Mouse (Mus musculus) midbrain, embryonic 16.5 days (tissue): ENCODE data around the gene Muc3. TPM values are rescaled to one million over a fixed set of nuclear protein-coding genes. Genes with fewer than 3 reads are reported as not detected.

Experiments used
- ATAC-seq: fragments of 200-750 bp; cut with Nextera tagmentation; 2 replicates; pipeline ENCODE4 v1.8.0; 2017; ENCODE audit warnings: moderate TSS enrichment
- H3K27ac ChIP-seq: fragments of 300-500 bp; sonication (generic); 2 replicates; pipeline ENCODE4 v1.5.1; 2014; ENCODE audit warnings: mild to moderate bottlenecking, low read length, mixed read lengths
- H3K27me3 ChIP-seq: fragments of 300-500 bp; sonication (generic); 2 replicates; pipeline ENCODE4 v1.6.1; 2014; ENCODE audit warnings: low read depth, low read length, mixed read lengths; ENCODE audit not compliant: control insufficient read depth, insufficient read depth
- H3K36me3 ChIP-seq: fragments of 300-500 bp; sonication (generic); 2 replicates; pipeline ENCODE4 v1.6.1; 2014; ENCODE audit warnings: mild to moderate bottlenecking, low read length, moderate library complexity, mixed read lengths; ENCODE audit not compliant: control insufficient read depth, insufficient read depth
- H3K4me1 ChIP-seq: fragments of 300-500 bp; sonication (generic); 2 replicates; pipeline ENCODE4 v1.6.1; 2014; ENCODE audit warnings: mild to moderate bottlenecking, low read length, mixed read lengths; ENCODE audit not compliant: control insufficient read depth, insufficient read depth
- H3K4me2 ChIP-seq: fragments of 300-500 bp; sonication (generic); 2 replicates; pipeline ENCODE4 v1.6.1; 2014; ENCODE audit warnings: mild to moderate bottlenecking, low read length, mixed read lengths
- H3K4me3 ChIP-seq: fragments of 300-500 bp; sonication (generic); 2 replicates; pipeline ENCODE4 v1.5.1; 2014; ENCODE audit warnings: low read depth, mild to moderate bottlenecking, low read length, moderate library complexity, mixed read lengths
- H3K9ac ChIP-seq: fragments of 300-500 bp; sonication (generic); 2 replicates; pipeline ENCODE4 v1.6.1; 2014; ENCODE audit warnings: low read depth, low read length, mixed read lengths
- H3K9me3 ChIP-seq: fragments of 300-500 bp; sonication (generic); replicated peaks from 2 replicates; pipeline ENCODE4 v1.6.1; 2014; ENCODE audit warnings: mild to moderate bottlenecking, low read length, mixed read lengths; ENCODE audit not compliant: control insufficient read depth, poor library complexity, severe bottlenecking
- WGBS: fragments of 180-500 bp; shearing (Covaris S2); extraction: QIAGEN DNeasy Blood & Tissue Kit; methylation state at CpG from one replicate; pipeline ENCODE4 v1.1.7; 2014; 5-methylcytosine and 5-hydroxymethylcytosine counted together
- polyA plus RNA-seq: library from polyadenylated mRNA; unstranded; fragments of >200 nt; fragmentation: Nextera tagmentation; extraction: Ambion mirVana; gene quantifications from 2 replicates; pipeline ENCODE4 v1.2.1, GENCODE M21; 2015

The Muc3 gene
- polyA plus RNA-seq, 1 experiment from 2014 or later: not detected

- no peaks in the 10 kb centered on the region for H3K36me3 ChIP-seq
- H3K27me3 ChIP-seq: no peaks in the 10 kb centered on the region
Measured at GRCm38 (mm10) chr5:137116987-137117386, 32.1 kb downstream of the Muc3 start.

DNA sequence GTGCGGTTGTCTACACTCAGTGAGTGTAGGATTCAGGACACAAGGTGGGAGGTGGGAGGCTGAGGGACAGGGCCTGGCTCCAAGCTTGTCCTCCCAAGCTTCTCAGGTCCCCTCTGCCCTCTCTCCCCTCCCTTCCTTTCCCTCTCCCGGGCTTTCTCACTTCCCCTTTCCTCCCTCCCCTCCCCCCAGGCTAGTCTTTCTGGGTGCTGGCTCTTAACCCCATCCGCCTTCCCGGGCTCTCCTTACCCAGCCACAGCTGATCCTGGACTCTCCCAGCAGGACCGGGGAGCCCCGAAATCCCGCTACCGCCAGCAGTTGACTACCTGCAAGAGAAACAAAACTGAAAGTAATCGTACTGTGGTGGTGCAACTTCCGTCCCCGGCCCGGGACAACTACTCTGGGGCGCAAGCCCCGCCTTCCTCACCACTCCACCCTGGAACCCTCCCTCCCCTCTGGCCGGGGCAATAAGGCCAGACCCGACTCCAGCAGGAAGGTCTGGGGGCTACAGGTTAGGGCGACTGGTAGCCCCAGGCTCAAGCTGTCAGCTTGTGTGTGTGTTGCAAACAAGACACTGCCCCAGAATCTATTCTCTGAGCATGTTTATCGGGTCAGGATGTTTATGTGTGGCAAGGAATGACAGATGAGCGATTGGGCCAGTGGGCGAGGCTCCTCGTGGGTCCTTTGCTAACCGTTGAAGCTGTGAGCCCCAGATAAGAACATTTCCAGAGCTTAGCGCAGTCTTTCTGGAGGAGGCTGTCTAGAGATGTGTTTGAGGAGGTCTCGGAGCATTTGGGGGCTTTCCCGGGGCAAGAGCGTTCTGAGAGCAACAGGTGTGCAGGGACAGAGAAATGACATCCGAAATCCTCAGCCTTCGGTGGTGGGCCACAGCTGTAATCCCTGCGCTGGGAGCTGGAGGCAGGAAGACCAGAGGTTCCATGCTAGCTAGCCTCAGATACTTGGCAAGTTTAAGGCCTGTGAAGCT is 33.0 kb downstream of the Muc3 start, which contains the start of gene Trim56:
Gene Trim56, minus strand, starts transcription at position 344 of the 982 bp plus-strand sequence.
- ATAC-seq: no peak
- Histone ChIP-seq H3K4me2 (peak within 1 kb of the TSS; percentile 51), H3K9me3 (no peaks in the 10 kb centered on the region), H3K4me1 (peaks cover 8% of the 10 kb centered on the region), H3K9ac (peak within 1 kb of the TSS; percentile 54), H3K36me3 (no peaks in the 10 kb centered on the region), H3K27ac (no peak within 1 kb of the TSS), H3K4me3 (peak within 1 kb of the TSS; percentile 36), H3K27me3 (no peaks in the 10 kb centered on the region)
- 12% methylated on average over 29 of the region's 29 CpGs for WGBS

More at GRCm38 (mm10) chr5:137116987-137117386, 32.1 kb downstream of the Muc3 start:
- no peak overlapping the region for H3K27ac ChIP-seq
- WGBS: 85% methylated on average over 2 of the region's 2 CpGs
- H3K4me3 ChIP-seq: no peak overlapping the region
- no peak overlapping the region for H3K9ac ChIP-seq
- H3K4me2 ChIP-seq: no peak overlapping the region
- no peak for ATAC-seq
- H3K9me3 ChIP-seq: no peaks in the 10 kb centered on the region
- peaks cover 8% of the 10 kb centered on the region for H3K4me1 ChIP-seq

GRCm38 (mm10) chr5:137114891-137115561 is 34.1 kb downstream of the Muc3 start:
- WGBS: 91% methylated on average over 9 of the region's 9 CpGs
- peak overlapping the region; percentile 54; the same call in 1 of the 2 replicates for H3K9ac ChIP-seq
- no peak for ATAC-seq
- no peaks in the 10 kb centered on the region for H3K36me3 ChIP-seq
- no peaks in the 10 kb centered on the region for H3K27me3 ChIP-seq
- no peak overlapping the region for H3K4me3 ChIP-seq
- H3K27ac ChIP-seq: no peak overlapping the region
- H3K4me1 ChIP-seq: peaks cover 8% of the 10 kb centered on the region
- H3K4me2 ChIP-seq: peak overlapping the region; percentile 51
- no peaks in the 10 kb centered on the region for H3K9me3 ChIP-seq

- WGBS: 83% methylated on average over 4 of the region's 5 CpGs
- Histone ChIP-seq H3K9ac (no peak overlapping the region), H3K9me3 (no peaks in the 10 kb centered on the region), H3K4me2 (no peak overlapping the region), H3K4me1 (peaks cover 8% of the 10 kb centered on the region), H3K27me3 (no peaks in the 10 kb centered on the region), H3K4me3 (no peak overlapping the region), H3K36me3 (no peaks in the 10 kb centered on the region), H3K27ac (no peak overlapping the region)
- ATAC-seq: no peak
Measured at GRCm38 (mm10) chr5:137111542-137112408, 37.3 kb downstream of the Muc3 start.

DNA sequence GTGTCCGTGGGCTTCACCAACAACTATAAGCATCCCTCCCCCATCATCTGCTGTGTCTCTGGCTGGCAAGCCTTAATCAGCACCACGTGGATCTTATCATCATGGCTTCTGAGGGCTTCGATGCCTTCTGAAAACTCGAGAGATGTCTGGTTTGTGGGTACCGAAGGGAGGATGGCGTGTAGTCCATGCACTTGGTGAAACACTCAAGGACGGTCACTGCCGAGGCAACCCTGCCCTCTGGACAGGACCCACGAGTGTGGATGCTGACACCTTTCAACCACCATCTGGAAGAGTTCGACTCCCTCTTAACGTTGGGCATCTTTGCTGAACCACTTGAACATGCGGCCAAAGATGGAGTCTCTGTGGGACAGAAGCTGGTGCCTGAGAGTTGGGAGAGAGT is 38.3 kb downstream of the Muc3 start:
- H3K27me3 ChIP-seq: no peaks in the 10 kb centered on the region
- no peaks in the 10 kb centered on the region for H3K36me3 ChIP-seq
- no peak for ATAC-seq
- WGBS: 93% methylated on average over 12 of the region's 12 CpGs
- no peak overlapping the region for H3K9ac ChIP-seq
- peaks cover 1% of the 10 kb centered on the region for H3K4me1 ChIP-seq
- H3K4me3 ChIP-seq: no peak overlapping the region
- no peaks in the 10 kb centered on the region for H3K9me3 ChIP-seq
- H3K4me2 ChIP-seq: no peak overlapping the region
- no peak overlapping the region for H3K27ac ChIP-seq

DNA sequence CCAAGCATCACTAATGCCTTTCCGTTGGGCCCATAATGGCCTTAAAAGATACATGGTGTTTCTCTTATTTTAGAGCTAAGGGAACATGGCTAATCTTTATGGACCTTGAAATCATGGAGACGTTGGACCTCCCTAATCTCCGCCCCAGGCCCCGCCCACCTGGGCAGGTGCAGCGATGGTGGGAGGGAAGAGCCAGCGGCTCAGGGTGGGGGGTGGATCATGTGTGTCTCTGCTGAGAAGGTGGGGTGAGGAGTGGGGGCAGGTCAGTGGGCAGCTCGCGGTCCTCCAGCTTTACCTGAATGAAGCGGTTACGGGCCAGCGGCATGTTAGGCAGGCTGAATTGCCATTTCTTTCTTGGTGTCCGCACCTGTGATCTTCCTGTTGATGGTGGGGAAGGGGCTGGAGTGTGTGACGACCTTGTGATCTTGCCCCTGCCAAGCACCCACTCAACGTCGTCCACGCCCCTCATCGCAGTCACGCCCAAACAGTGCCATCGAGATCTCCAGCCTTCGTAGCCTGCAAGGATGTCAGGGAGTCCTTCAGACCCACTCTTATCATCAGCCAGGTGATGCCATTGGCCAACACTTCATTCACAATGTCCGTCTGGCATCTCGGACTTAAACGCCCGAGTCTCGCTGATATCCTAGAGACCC is 39.1 kb downstream of the Muc3 start:
- H3K9ac ChIP-seq: no peak overlapping the region
- H3K27ac ChIP-seq: no peak overlapping the region
- H3K36me3 ChIP-seq: no peaks in the 10 kb centered on the region
- H3K9me3 ChIP-seq: no peaks in the 10 kb centered on the region
- no peaks in the 10 kb centered on the region for H3K4me1 ChIP-seq
- H3K27me3 ChIP-seq: no peaks in the 10 kb centered on the region
- no peak overlapping the region for H3K4me3 ChIP-seq
- H3K4me2 ChIP-seq: no peak overlapping the region
- WGBS: 56% methylated on average over 25 of the region's 25 CpGs
- no peak for ATAC-seq

DNA sequence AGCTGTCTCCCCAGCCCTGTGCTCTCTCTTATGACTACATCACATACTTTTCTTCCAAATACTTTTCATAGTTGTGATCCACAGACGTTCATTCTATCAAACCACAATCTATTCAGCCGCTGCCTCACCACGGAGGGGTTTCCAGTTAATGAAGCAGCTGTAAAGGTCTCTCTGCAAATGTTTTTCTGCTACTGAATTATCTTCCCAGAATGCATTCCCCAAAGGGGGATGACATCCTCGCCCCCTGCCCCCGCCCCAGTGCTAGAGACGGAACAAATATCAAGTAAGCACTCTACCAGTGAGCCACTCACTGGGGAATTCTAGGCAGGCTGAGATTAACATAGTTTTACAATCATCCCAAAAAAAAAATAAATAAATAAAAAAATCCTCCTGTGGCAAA is 41.0 kb downstream of the Muc3 start:
- Histone ChIP-seq H3K27me3 (no peaks in the 10 kb centered on the region), H3K4me3 (no peak overlapping the region), H3K4me1 (peaks cover 1% of the 10 kb centered on the region; the same call in 1 of the 2 replicates), H3K27ac (no peak overlapping the region), H3K9ac (no peak overlapping the region), H3K36me3 (no peaks in the 10 kb centered on the region), H3K4me2 (no peak overlapping the region), H3K9me3 (no peaks in the 10 kb centered on the region)
- ATAC-seq: no peak
- WGBS: 60% methylated on average over 6 of the region's 6 CpGs

DNA sequence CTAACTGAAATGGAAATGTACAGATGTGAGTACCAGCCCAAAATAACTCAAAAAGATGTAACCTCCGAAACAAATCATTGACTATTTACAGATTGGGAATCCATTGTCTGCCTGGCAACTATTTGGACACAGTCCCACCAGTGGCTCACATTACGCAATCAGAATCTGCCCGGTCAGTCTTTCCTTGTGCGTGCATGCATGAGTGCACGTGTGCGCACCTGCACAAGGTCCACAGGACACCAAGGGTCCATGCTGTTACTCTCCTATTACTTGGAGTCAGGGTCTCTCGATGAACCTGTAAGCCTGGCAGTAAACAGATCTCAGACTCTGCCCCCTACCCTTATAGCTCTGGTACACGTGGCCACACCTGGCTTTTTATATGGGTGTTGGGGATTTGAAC is 41.5 kb downstream of the Muc3 start:
- H3K4me2 ChIP-seq: no peak overlapping the region
- WGBS: 87% methylated on average over 8 of the region's 8 CpGs
- H3K9me3 ChIP-seq: no peaks in the 10 kb centered on the region
- H3K27ac ChIP-seq: no peak overlapping the region
- H3K36me3 ChIP-seq: no peaks in the 10 kb centered on the region
- peaks cover 3% of the 10 kb centered on the region; the same call in 1 of the 2 replicates for H3K4me1 ChIP-seq
- H3K4me3 ChIP-seq: no peak overlapping the region
- H3K9ac ChIP-seq: no peak overlapping the region
- ATAC-seq: no peak
- no peaks in the 10 kb centered on the region for H3K27me3 ChIP-seq
